Mouse (Mus musculus): ENCODE measurements around the gene Efcab8. TPM values are rescaled to one million over a fixed set of nuclear protein-coding genes. Genes with fewer than 3 reads are reported as not detected.

Gene Efcab8
- polyA plus RNA-seq (2014; fragmentation: Nextera tagmentation; extraction: Ambion mirVana): not detected in 2 replicates

GRCm38 (mm10) chr2:153779394-153779981 is at the start of gene Efcab8:
Gene Efcab8, plus strand, starts transcription at chr2:153779931.
- Histone ChIP-seq H3K9ac (ENCODE audit: low read length) (no peak within 1 kb of the TSS), H3K4me3 (ENCODE audit: low read depth, low read length) (peak within 1 kb of the TSS; percentile 9; the same call in 1 of the 2 replicates), H3K9me3 (ENCODE audit: control insufficient read depth, low read length) (no peaks in the 10 kb centered on the region), H3K27ac (ENCODE audit: low read depth, low read length) (no peak within 1 kb of the TSS), H3K4me2 (ENCODE audit: low read depth) (peak within 1 kb of the TSS; percentile 29), H3K36me3 (ENCODE audit: control insufficient read depth, insufficient read depth, low read length) (no peaks in the 10 kb centered on the region), H3K27me3 (ENCODE audit: control insufficient read depth, insufficient read depth, low read length) (no peaks in the 10 kb centered on the region), H3K4me1 (ENCODE audit: control insufficient read depth, insufficient read depth, low read length) (no peaks in the 10 kb centered on the region)
- 54% methylated on average over 12 of the region's 12 CpGs for WGBS
- ATAC-seq (ENCODE audit: insufficient read depth, low FRiP score, low TSS enrichment) (no peak), DNase-seq (ENCODE audit: low spot score) (no peak)

GRCm38 (mm10) chr2:153734033-153734432 is 45.7 kb upstream of the Efcab8 start:
- WGBS: 75% methylated on average over 4 of the region's 4 CpGs
- H3K9me3 ChIP-seq (ENCODE audit: control insufficient read depth, low read length): no peaks in the 10 kb centered on the region
- ATAC-seq (ENCODE audit: insufficient read depth, low FRiP score, low TSS enrichment): no peak

GRCm38 (mm10) chr2:153740500-153741436 is 39.0 kb upstream of the Efcab8 start, which contains the start of gene Mapre1:
Gene Mapre1, plus strand, starts transcription at chr2:153741274.
- WGBS: 11% methylated on average over 55 of the region's 58 CpGs
- H3K9ac ChIP-seq (ENCODE audit: low read length): peak within 1 kb of the TSS; percentile 92
- no peaks in the 10 kb centered on the region for H3K36me3 ChIP-seq (ENCODE audit: control insufficient read depth, insufficient read depth, low read length)
- peak within 1 kb of the TSS; percentile 83 for H3K4me2 ChIP-seq (ENCODE audit: low read depth)
- peaks cover 14% of the 10 kb centered on the region for H3K4me1 ChIP-seq (ENCODE audit: control insufficient read depth, insufficient read depth, low read length)
- no peaks in the 10 kb centered on the region for H3K27me3 ChIP-seq (ENCODE audit: control insufficient read depth, insufficient read depth, low read length)
- DNase-seq (ENCODE audit: low spot score): peak; percentile 99
- peak within 1 kb of the TSS; percentile 91 for H3K27ac ChIP-seq (ENCODE audit: low read depth, low read length)
- H3K4me3 ChIP-seq (ENCODE audit: low read depth, low read length): peak within 1 kb of the TSS; percentile 67
- ATAC-seq (ENCODE audit: insufficient read depth, low FRiP score, low TSS enrichment): peak; percentile 96
- no peaks in the 10 kb centered on the region for H3K9me3 ChIP-seq (ENCODE audit: control insufficient read depth, low read length)

More at GRCm38 (mm10) chr2:153734033-153734432, 45.7 kb upstream of the Efcab8 start:
- Histone ChIP-seq H3K4me2 (ENCODE audit: low read depth) (no peak overlapping the region), H3K36me3 (ENCODE audit: control insufficient read depth, insufficient read depth, low read length) (no peaks in the 10 kb centered on the region), H3K27me3 (ENCODE audit: control insufficient read depth, insufficient read depth, low read length) (no peaks in the 10 kb centered on the region), H3K4me1 (ENCODE audit: control insufficient read depth, insufficient read depth, low read length) (no peaks in the 10 kb centered on the region), H3K27ac (ENCODE audit: low read depth, low read length) (no peak overlapping the region), H3K4me3 (ENCODE audit: low read depth, low read length) (no peak overlapping the region), H3K9ac (ENCODE audit: low read length) (no peak overlapping the region)
- DNase-seq (ENCODE audit: low spot score): no peak

- Histone ChIP-seq H3K4me2 (ENCODE audit: low read depth) (peak overlapping the region; percentile 83), H3K4me1 (ENCODE audit: control insufficient read depth, insufficient read depth, low read length) (peaks cover 14% of the 10 kb centered on the region), H3K27me3 (ENCODE audit: control insufficient read depth, insufficient read depth, low read length) (no peaks in the 10 kb centered on the region), H3K36me3 (ENCODE audit: control insufficient read depth, insufficient read depth, low read length) (no peaks in the 10 kb centered on the region), H3K9me3 (ENCODE audit: control insufficient read depth, low read length) (no peaks in the 10 kb centered on the region), H3K4me3 (ENCODE audit: low read depth, low read length) (peak overlapping the region; percentile 67), H3K27ac (ENCODE audit: low read depth, low read length) (peak overlapping the region; percentile 91), H3K9ac (ENCODE audit: low read length) (peak overlapping the region; percentile 92)
- DNase-seq (ENCODE audit: low spot score): peak; percentile 88
- ATAC-seq (ENCODE audit: insufficient read depth, low FRiP score, low TSS enrichment): peak; percentile 79
- 1% methylated on average over 42 of the region's 56 CpGs for WGBS
These were observed 38.2 kb upstream of the Efcab8 start for GRCm38 (mm10) chr2:153741437-153742065.

- DNase-seq (ENCODE audit: low spot score) (no peak), ATAC-seq (ENCODE audit: insufficient read depth, low FRiP score, low TSS enrichment) (no peak)
- Histone ChIP-seq H3K27me3 (ENCODE audit: control insufficient read depth, insufficient read depth, low read length) (no peaks in the 10 kb centered on the region), H3K4me1 (ENCODE audit: control insufficient read depth, insufficient read depth, low read length) (peaks cover 5% of the 10 kb centered on the region), H3K27ac (ENCODE audit: low read depth, low read length) (no peak overlapping the region), H3K4me2 (ENCODE audit: low read depth) (no peak overlapping the region), H3K9me3 (ENCODE audit: control insufficient read depth, low read length) (no peaks in the 10 kb centered on the region), H3K9ac (ENCODE audit: low read length) (no peak overlapping the region), H3K4me3 (ENCODE audit: low read depth, low read length) (no peak overlapping the region), H3K36me3 (ENCODE audit: control insufficient read depth, insufficient read depth, low read length) (peaks cover 3% of the 10 kb centered on the region; the same call in 1 of the 2 replicates)
These were observed 31.7 kb upstream of the Efcab8 start for GRCm38 (mm10) chr2:153747994-153748393.

GRCm38 (mm10) chr2:153750363-153750762 is 29.4 kb upstream of the Efcab8 start:
- H3K4me1 ChIP-seq (ENCODE audit: control insufficient read depth, insufficient read depth, low read length): no peaks in the 10 kb centered on the region
- DNase-seq (ENCODE audit: low spot score): no peak
- no peaks in the 10 kb centered on the region for H3K27me3 ChIP-seq (ENCODE audit: control insufficient read depth, insufficient read depth, low read length)
- peaks cover 3% of the 10 kb centered on the region; the same call in 1 of the 2 replicates for H3K36me3 ChIP-seq (ENCODE audit: control insufficient read depth, insufficient read depth, low read length)
- no peak for ATAC-seq (ENCODE audit: insufficient read depth, low FRiP score, low TSS enrichment)
- no peak overlapping the region for H3K4me3 ChIP-seq (ENCODE audit: low read depth, low read length)
- no peak overlapping the region for H3K9ac ChIP-seq (ENCODE audit: low read length)
- H3K9me3 ChIP-seq (ENCODE audit: control insufficient read depth, low read length): no peaks in the 10 kb centered on the region
- 96% methylated on average over 2 of the region's 2 CpGs for WGBS
- H3K27ac ChIP-seq (ENCODE audit: low read depth, low read length): no peak overlapping the region
- no peak overlapping the region for H3K4me2 ChIP-seq (ENCODE audit: low read depth)

GRCm38 (mm10) chr2:153762121-153762520 is 17.6 kb upstream of the Efcab8 start:
- H3K27me3 ChIP-seq (ENCODE audit: control insufficient read depth, insufficient read depth, low read length): no peaks in the 10 kb centered on the region
- WGBS: 96% methylated on average over 5 of the region's 5 CpGs
- no peak overlapping the region for H3K27ac ChIP-seq (ENCODE audit: low read depth, low read length)
- no peak for DNase-seq (ENCODE audit: low spot score)
- no peak for ATAC-seq (ENCODE audit: insufficient read depth, low FRiP score, low TSS enrichment)
- H3K4me3 ChIP-seq (ENCODE audit: low read depth, low read length): no peak overlapping the region
- peaks cover 15% of the 10 kb centered on the region for H3K36me3 ChIP-seq (ENCODE audit: control insufficient read depth, insufficient read depth, low read length)
- H3K9ac ChIP-seq (ENCODE audit: low read length): no peak overlapping the region
- no peaks in the 10 kb centered on the region for H3K4me1 ChIP-seq (ENCODE audit: control insufficient read depth, insufficient read depth, low read length)
- no peaks in the 10 kb centered on the region for H3K9me3 ChIP-seq (ENCODE audit: control insufficient read depth, low read length)
- no peak overlapping the region for H3K4me2 ChIP-seq (ENCODE audit: low read depth)

- Histone ChIP-seq H3K9ac (ENCODE audit: low read length) (no peak overlapping the region), H3K4me1 (ENCODE audit: control insufficient read depth, insufficient read depth, low read length) (no peaks in the 10 kb centered on the region), H3K27me3 (ENCODE audit: control insufficient read depth, insufficient read depth, low read length) (no peaks in the 10 kb centered on the region), H3K4me3 (ENCODE audit: low read depth, low read length) (no peak overlapping the region), H3K4me2 (ENCODE audit: low read depth) (no peak overlapping the region), H3K27ac (ENCODE audit: low read depth, low read length) (no peak overlapping the region), H3K36me3 (ENCODE audit: control insufficient read depth, insufficient read depth, low read length) (peaks cover 4% of the 10 kb centered on the region; the same call in 1 of the 2 replicates), H3K9me3 (ENCODE audit: control insufficient read depth, low read length) (no peaks in the 10 kb centered on the region)
- DNase-seq (ENCODE audit: low spot score) (no peak), ATAC-seq (ENCODE audit: insufficient read depth, low FRiP score, low TSS enrichment) (no peak)
- 70% methylated on average over 6 of the region's 6 CpGs for WGBS
These were observed 12.2 kb upstream of the Efcab8 start for GRCm38 (mm10) chr2:153767484-153767883.

All from neural tube, embryonic 11.5 days (tissue).